Comparison of ENCODE assay signal across 8 mouse cellular contexts in the genomic region with DNA sequence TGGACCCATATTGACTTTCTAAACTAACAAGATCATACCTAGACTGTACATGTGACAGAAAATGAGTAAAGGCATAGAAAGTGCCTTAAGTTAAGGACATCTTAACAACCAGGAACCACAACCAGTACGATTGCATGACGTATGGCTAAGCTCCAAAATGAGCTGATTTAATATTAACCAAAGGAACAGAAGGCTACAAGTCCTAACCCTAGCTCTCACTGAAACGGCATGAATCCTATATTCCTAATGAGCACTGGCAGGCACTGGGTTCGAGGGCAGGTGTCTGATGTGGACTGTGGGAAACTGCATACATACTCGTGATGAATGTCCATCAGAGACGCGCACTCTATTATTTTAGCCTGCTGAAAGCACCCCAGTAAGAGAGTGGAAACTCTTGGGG. TPM values are rescaled to one million over a fixed set of nuclear protein-coding genes. Genes with fewer than 3 reads are reported as not detected.
DNase-seq lines count a peak whose midpoint lies in the region; ATAC-seq and TF ChIP-seq lines count a peak whose summit lies in the region.

No protein-coding gene starts in this region.

- intact Hi-C loops in heart, postnatal 25 days (cut with DNase I): loop anchor here (5.0 kb wide), 2 partner anchors 66 to 179 kb away; a partner anchor contains a TSS
- intact Hi-C loops in left cerebral cortex, postnatal 4 days (cut with DNase I): no loop called here

- no peaks in the 10 kb centered on the region for H3K9me3 ChIP-seq in heart, embryonic 15.5 days (replicated peaks)
- no peaks in the 10 kb centered on the region for H3K9me3 ChIP-seq in hindbrain, embryonic 16.5 days (ENCODE audit: control insufficient read depth, low read length)
- no peaks in the 10 kb centered on the region for H3K9me3 ChIP-seq in midbrain, embryonic 12.5 days

- peak overlapping the region; percentile 83 for H3K4me3 ChIP-seq in heart, embryonic 15.5 days
- peak overlapping the region; percentile 76 for H3K4me3 ChIP-seq in bone marrow macrophage, adult 2 months (ENCODE audit: insufficient read depth, low read length)
- peak overlapping the region; percentile 99 for H3K4me3 ChIP-seq in hindbrain, embryonic 16.5 days (ENCODE audit: low read length)
- peak overlapping the region; percentile 98 for H3K4me3 ChIP-seq in midbrain, embryonic 12.5 days

- H3K36me3 ChIP-seq in heart, embryonic 15.5 days: no peaks in the 10 kb centered on the region; the same call in 1 of the 2 replicates
- no peaks in the 10 kb centered on the region for H3K36me3 ChIP-seq in hindbrain, embryonic 16.5 days (ENCODE audit: control insufficient read depth, insufficient read depth, low read length)
- no peaks in the 10 kb centered on the region for H3K36me3 ChIP-seq in midbrain, embryonic 12.5 days

- 31% methylated on average over 7 of the region's 7 CpGs for WGBS in heart, embryonic 15.5 days
- 25% methylated on average over 7 of the region's 7 CpGs for WGBS in hindbrain, embryonic 16.5 days
- WGBS in midbrain, embryonic 12.5 days: 40% methylated on average over 7 of the region's 7 CpGs

- TF ChIP-seq CTCF in bone marrow macrophage, adult 2 months (IDR thresholded peaks at IDR 0.05; ENCODE audit: low read depth, low read length): no peak

- H3K4me2 ChIP-seq in heart, embryonic 15.5 days: peak overlapping the region; percentile 78
- H3K4me2 ChIP-seq in hindbrain, embryonic 16.5 days (ENCODE audit: low read length): peak overlapping the region; percentile 97
- peak overlapping the region; percentile 91 for H3K4me2 ChIP-seq in midbrain, embryonic 12.5 days (replicated peaks)

- no peaks in the 10 kb centered on the region for H3K27me3 ChIP-seq in heart, embryonic 15.5 days
- no peaks in the 10 kb centered on the region for H3K27me3 ChIP-seq in hindbrain, embryonic 16.5 days (replicated peaks; ENCODE audit: control insufficient read depth, insufficient read depth, low read length)
- H3K27me3 ChIP-seq in midbrain, embryonic 12.5 days: no peaks in the 10 kb centered on the region

- no peak for DNase-seq in heart, postnatal 25 days (ENCODE audit: low spot score)
- no peak for DNase-seq in thymus, postnatal 36 days
- DNase-seq in left cerebral cortex, postnatal 4 days: no peak

- peaks cover 33% of the 10 kb centered on the region for H3K4me1 ChIP-seq in heart, embryonic 15.5 days (replicated peaks)
- H3K4me1 ChIP-seq in bone marrow macrophage, adult 2 months (ENCODE audit: control insufficient read depth, insufficient read depth, low read length): peaks cover 13% of the 10 kb centered on the region
- peaks cover 22% of the 10 kb centered on the region for H3K4me1 ChIP-seq in hindbrain, embryonic 16.5 days (ENCODE audit: control insufficient read depth, insufficient read depth, low read depth, low read length)
- H3K4me1 ChIP-seq in midbrain, embryonic 12.5 days: peaks cover 16% of the 10 kb centered on the region

- TF ChIP-seq POLR2A in bone marrow macrophage, adult 2 months (IDR thresholded peaks at IDR 0.05; ENCODE audit: borderline replicate concordance, low read depth, low read length): no peak

- ATAC-seq in heart, embryonic 15.5 days (replicated peaks; ENCODE audit: insufficient number of reproducible peaks, insufficient read depth, low FRiP score, low read depth): no peak
- no peak for ATAC-seq in hindbrain, embryonic 16.5 days
- no peak for ATAC-seq in midbrain, embryonic 12.5 days (ENCODE audit: low FRiP score, low read depth)
- no peak for ATAC-seq in activated CD4-positive, CD25-positive, alpha-beta regulatory T cell, adult 4 months

- peak overlapping the region; percentile 96 for H3K9ac ChIP-seq in heart, embryonic 15.5 days
- 0 out of 2 replicates have a peak overlapping the region, but pooled peaks have one; percentile 19 for H3K9ac ChIP-seq in hindbrain, embryonic 16.5 days (ENCODE audit: low read depth, low read length)
- H3K9ac ChIP-seq in midbrain, embryonic 12.5 days (replicated peaks): peak overlapping the region; percentile 99

- H3K27ac ChIP-seq in heart, embryonic 15.5 days: peak overlapping the region; percentile 94
- H3K27ac ChIP-seq in bone marrow macrophage, adult 2 months (ENCODE audit: insufficient read depth, low read depth, low read length): peak overlapping the region; percentile 3; the same call in 1 of the 2 replicates
- H3K27ac ChIP-seq in hindbrain, embryonic 16.5 days (ENCODE audit: low read depth, low read length): no peak overlapping the region
- no peak overlapping the region for H3K27ac ChIP-seq in midbrain, embryonic 12.5 days (replicated peaks)

RNA-seq across cellular contexts. Expression of a gene that starts 5.9 kb away (rescaled TPM):
- polyA plus RNA-seq in heart, embryonic 15.5 days (2015; fragmentation: Nextera tagmentation; extraction: Ambion mirVana): 74.1 and 87.4 TPM in 2 replicates
- total RNA-seq in heart, postnatal 25 days (2021): 10 to 100 TPM; 55.8 to 59.2 TPM
- 37.9 and 49.4 TPM in 2 replicates for polyA plus RNA-seq in bone marrow macrophage, adult 2 months (2012; ENCODE audit: insufficient read depth, insufficient read length, missing spikeins)
- polyA plus RNA-seq in hindbrain, embryonic 16.5 days (2015; fragmentation: Nextera tagmentation; extraction: Ambion mirVana): 88.7 and 97.4 TPM in 2 replicates
- polyA plus RNA-seq in midbrain, embryonic 12.5 days (2016; fragmentation: Nextera tagmentation; extraction: Ambion mirVana): 101 and 103 TPM in 2 replicates
- total RNA-seq in left cerebral cortex, postnatal 4 days (2021): 10 to 100 TPM; 70.4 to 73.9 TPM
- polyA plus RNA-seq in activated CD4-positive, CD25-positive, alpha-beta regulatory T cell, adult 4 months (2017; shearing (Covaris generic)): 100 to 1,000 TPM; 110 to 118 TPM

Comparison
In these comparisons a context has a peak if more than half of its experiments do, and no peak if none do; other contexts are left out.
1. H3K27ac ChIP-seq: peak in heart, embryonic 15.5 days (single experiment) and bone marrow macrophage, adult 2 months (single experiment); none in hindbrain, embryonic 16.5 days (single experiment) and midbrain, embryonic 12.5 days (single experiment).
2. H3K9ac ChIP-seq: peak in every context shown above with its lines; median percentile 99 in midbrain, embryonic 12.5 days; 96 in heart, embryonic 15.5 days; 19 in hindbrain, embryonic 16.5 days.
3. Peak in every context shown above with its lines, with median percentiles within 50 percentile points of each other: H3K4me2 ChIP-seq and H3K4me3 ChIP-seq.